Mouse (Mus musculus): ENCODE measurements around the gene Fank1. TPM values are rescaled to one million over a fixed set of nuclear protein-coding genes. Genes with fewer than 3 reads are reported as not detected.
A peak's percentile ranks its signal among the peaks of the same experiment; 100 is the strongest.

Gene Fank1
- polyA plus RNA-seq, 1 experiment from 2014 or later: 6.6 TPM

DNA sequence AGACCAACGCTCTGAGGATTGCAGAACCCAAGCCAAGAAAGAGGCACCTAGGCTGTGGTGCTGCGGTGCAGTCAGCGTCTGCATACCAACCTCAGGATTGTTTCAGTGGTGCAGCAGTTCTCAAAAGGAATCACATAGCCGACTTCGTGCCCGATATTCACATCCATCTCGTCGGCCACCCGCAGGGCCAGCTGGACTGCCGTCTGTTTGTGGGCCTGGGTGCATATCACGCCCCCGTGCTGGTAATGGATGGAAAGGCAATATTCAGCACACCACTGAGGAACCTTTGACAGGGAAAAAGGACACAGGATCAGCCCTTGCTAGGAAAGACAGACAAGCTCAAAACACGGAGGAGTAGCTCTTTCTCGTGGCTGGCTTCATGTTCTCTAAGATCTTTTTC lies 27.9 kb upstream of the Fank1 start:
- H3K36me3 ChIP-seq: no peaks in the 10 kb centered on the region
- no peak overlapping the region for H3K27ac ChIP-seq (replicated peaks)
- H3K9ac ChIP-seq: no peak overlapping the region
- no peaks in the 10 kb centered on the region for H3K27me3 ChIP-seq
- WGBS: 82% methylated on average over 14 of the region's 14 CpGs
- no peak overlapping the region for H3K4me3 ChIP-seq (replicated peaks)
- H3K4me1 ChIP-seq: peaks cover 4% of the 10 kb centered on the region; the same call in 1 of the 2 replicates
- H3K4me2 ChIP-seq (replicated peaks): no peak overlapping the region
- no peaks in the 10 kb centered on the region for H3K9me3 ChIP-seq (replicated peaks)
- ATAC-seq (ENCODE audit: insufficient number of reproducible peaks, low FRiP score, low TSS enrichment, low read depth): no peak; the same call in 1 of the 2 replicates

DNA sequence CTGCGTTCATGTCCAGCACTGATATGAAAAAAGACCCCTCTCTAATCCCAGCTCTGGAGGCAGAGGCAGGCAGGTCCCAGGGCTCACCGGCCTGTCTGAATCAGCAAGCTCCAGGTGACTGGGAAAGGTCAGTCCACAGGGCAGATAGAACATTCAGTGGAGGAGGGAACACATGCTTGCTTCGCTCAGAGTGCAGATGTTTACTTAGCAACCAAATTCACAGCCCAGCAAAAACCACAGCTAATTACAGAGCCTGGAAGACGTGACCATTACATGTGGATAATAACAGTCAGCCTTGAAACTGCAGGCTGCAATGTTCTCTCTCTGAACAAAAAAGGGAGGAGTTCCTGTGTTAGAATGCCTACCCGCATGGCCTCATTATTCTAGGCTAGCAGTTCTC lies 26.0 kb upstream of the Fank1 start:
- Histone ChIP-seq H3K27ac (replicated peaks) (no peak overlapping the region), H3K9ac (no peak overlapping the region), H3K9me3 (replicated peaks) (no peaks in the 10 kb centered on the region), H3K4me1 (peaks cover 4% of the 10 kb centered on the region; the same call in 1 of the 2 replicates), H3K4me2 (replicated peaks) (no peak overlapping the region), H3K27me3 (no peaks in the 10 kb centered on the region), H3K4me3 (replicated peaks) (no peak overlapping the region), H3K36me3 (no peaks in the 10 kb centered on the region)
- ATAC-seq (ENCODE audit: insufficient number of reproducible peaks, low FRiP score, low TSS enrichment, low read depth): peak; percentile 62; the same call in 1 of the 2 replicates
- 56% methylated on average over 5 of the region's 5 CpGs for WGBS

DNA sequence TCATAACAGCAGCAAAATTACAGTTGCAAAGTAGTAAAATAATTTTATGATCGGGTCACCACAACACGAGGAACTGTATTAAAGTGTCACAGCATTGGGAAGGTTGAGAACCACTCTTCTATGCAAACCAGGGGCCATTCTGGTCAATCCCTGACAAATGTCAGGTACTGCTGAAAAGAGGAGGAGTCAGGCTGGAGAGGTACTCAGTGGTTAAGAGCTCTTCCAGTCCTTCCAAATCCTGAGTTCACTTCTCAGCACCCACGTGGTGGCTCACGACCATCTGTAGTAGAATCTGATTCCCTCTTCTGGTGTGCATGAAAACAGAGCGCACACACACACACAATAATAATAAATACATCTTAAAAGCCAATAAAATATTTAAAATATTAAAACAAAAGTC lies 25.5 kb upstream of the Fank1 start:
- Histone ChIP-seq H3K36me3 (no peaks in the 10 kb centered on the region), H3K9me3 (replicated peaks) (no peaks in the 10 kb centered on the region), H3K27ac (replicated peaks) (no peak overlapping the region), H3K27me3 (no peaks in the 10 kb centered on the region), H3K9ac (no peak overlapping the region), H3K4me1 (peaks cover 4% of the 10 kb centered on the region; the same call in 1 of the 2 replicates), H3K4me3 (replicated peaks) (no peak overlapping the region), H3K4me2 (replicated peaks) (no peak overlapping the region)
- 79% methylated on average over 5 of the region's 5 CpGs for WGBS
- no peak for ATAC-seq (ENCODE audit: insufficient number of reproducible peaks, low FRiP score, low TSS enrichment, low read depth)

DNA sequence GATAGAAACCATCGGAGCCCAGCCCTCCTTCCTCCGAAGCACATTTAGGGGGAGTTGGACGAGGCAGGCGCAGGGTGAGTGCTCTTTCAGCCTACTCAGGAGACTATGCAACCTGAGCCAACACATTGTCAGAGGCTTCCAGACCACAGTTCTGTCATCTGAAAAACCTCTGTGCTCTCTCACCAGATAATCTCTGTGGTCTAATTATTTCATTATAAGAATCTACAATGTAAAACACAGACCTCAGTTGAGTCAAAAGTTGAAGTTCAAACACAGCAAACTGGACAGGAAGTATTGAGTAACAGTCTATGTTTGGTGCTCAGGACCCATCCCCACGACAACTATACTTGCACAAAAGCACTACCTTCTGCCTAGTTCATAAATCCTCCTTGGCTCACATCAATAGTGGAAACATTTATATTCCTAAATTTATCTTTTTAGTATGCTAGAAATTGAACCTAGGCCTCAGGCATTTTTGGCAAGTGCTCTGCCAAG lies 18.7 kb upstream of the Fank1 start:
- no peaks in the 10 kb centered on the region for H3K27me3 ChIP-seq
- no peak overlapping the region for H3K9ac ChIP-seq
- H3K4me3 ChIP-seq (replicated peaks): no peak overlapping the region
- 0 out of 2 replicates have a peak, but pooled peaks cover 4% of the 10 kb centered on the region for H3K9me3 ChIP-seq (replicated peaks)
- ATAC-seq (ENCODE audit: insufficient number of reproducible peaks, low FRiP score, low TSS enrichment, low read depth): no peak
- WGBS: 46% methylated on average over 5 of the region's 5 CpGs
- H3K36me3 ChIP-seq: no peaks in the 10 kb centered on the region
- 0 out of 2 replicates have a peak, but pooled peaks cover 9% of the 10 kb centered on the region for H3K4me1 ChIP-seq
- no peak overlapping the region for H3K4me2 ChIP-seq (replicated peaks)
- H3K27ac ChIP-seq (replicated peaks): no peak overlapping the region

DNA sequence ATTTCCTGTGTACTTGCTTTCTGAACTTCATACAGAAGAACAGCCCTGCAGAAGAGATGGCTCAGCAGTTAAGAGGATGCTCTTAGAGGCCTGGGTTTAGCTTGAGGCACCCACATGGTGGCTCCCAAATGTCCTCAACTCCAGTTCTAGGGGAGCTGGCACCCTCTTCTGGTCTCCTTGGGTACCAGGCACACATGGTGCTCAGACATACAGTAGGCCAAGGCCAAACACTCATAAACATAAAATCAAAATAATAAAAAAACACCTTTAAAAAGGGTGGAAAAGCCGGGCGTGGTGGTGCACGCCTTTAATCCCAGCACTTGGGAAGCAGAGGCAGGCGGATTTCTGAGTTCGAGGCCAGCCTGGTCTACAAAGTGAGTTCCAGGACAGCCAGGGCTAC lies 17.9 kb upstream of the Fank1 start:
- 89% methylated on average over 5 of the region's 5 CpGs for WGBS

DNA sequence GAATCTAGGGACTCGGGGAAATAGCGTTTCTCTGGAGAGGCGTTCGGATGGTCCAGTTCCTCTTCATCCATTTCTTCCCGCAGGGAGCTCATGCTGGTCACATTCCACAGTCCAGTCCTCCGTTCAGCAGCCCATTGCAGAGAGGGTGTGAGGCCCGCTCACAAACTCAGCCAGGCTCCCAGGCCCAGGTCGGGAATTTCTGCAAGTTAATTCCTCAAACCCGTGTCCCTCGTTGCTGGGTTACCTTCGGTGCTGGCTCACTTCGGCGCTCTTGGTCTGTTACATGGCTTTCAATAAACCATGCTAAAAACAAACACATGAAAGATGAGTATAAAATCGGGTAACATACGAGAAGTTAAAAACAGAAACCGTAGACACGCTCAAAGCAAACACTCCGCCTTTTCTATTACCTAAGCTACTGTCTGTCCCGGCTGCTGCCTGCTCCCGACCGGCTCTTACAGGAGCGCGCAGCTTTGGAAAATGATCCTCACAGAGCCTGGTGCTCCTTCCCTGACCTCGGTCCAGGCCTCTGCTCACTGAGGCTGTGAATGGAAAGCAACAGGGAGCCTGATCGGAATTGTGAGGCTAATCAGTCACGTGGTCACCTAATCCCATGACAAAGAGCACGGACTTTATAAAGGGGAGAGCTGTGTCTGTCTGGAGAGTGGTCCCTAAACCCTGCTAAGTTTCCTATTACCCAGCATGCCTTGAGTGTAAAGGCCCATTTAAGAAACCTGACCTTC lies 16.9 kb upstream of the Fank1 start:
- Histone ChIP-seq H3K4me3 (replicated peaks) (peak overlapping the region; percentile 9; the same call in 1 of the 2 replicates), H3K9me3 (replicated peaks) (0 out of 2 replicates have a peak, but pooled peaks cover 4% of the 10 kb centered on the region), H3K9ac (no peak overlapping the region), H3K36me3 (no peaks in the 10 kb centered on the region), H3K4me2 (replicated peaks) (peak overlapping the region; percentile 38), H3K27ac (replicated peaks) (no peak overlapping the region), H3K4me1 (0 out of 2 replicates have a peak, but pooled peaks cover 9% of the 10 kb centered on the region), H3K27me3 (no peaks in the 10 kb centered on the region)
- ATAC-seq (ENCODE audit: insufficient number of reproducible peaks, low FRiP score, low TSS enrichment, low read depth): no peak
- WGBS: 12% methylated on average over 27 of the region's 27 CpGs

More for the DNA sequence above, 17.9 kb upstream of the Fank1 start:
- H3K4me3 ChIP-seq (replicated peaks): no peak overlapping the region
- H3K4me1 ChIP-seq: 0 out of 2 replicates have a peak, but pooled peaks cover 9% of the 10 kb centered on the region
- no peak for ATAC-seq (ENCODE audit: insufficient number of reproducible peaks, low FRiP score, low TSS enrichment, low read depth)
- no peak overlapping the region for H3K9ac ChIP-seq
- no peaks in the 10 kb centered on the region for H3K36me3 ChIP-seq
- 0 out of 2 replicates have a peak, but pooled peaks cover 4% of the 10 kb centered on the region for H3K9me3 ChIP-seq (replicated peaks)
- no peak overlapping the region for H3K4me2 ChIP-seq (replicated peaks)
- H3K27me3 ChIP-seq: no peaks in the 10 kb centered on the region
- H3K27ac ChIP-seq (replicated peaks): no peak overlapping the region

DNA sequence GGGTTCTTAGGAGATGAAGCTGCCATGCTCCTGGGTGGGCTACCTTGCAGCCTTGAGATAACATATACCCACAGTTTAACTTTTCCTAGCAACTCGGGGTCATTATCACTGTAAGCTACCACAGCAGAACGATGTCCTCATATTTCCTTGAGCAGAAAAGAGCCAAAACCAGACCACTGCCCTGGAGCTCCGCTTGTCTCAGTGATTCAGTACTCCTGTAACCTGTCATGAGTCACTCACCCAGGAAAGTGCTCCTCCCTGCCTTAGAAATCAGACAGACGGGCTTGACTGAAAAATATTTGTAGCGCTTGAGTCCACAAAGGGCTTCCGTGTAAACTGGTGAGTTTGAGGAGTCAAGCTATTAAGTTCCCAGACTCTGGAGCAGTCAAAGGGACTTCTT lies 14.0 kb upstream of the Fank1 start:
- no peak overlapping the region for H3K9ac ChIP-seq
- no peak overlapping the region for H3K4me3 ChIP-seq (replicated peaks)
- no peaks in the 10 kb centered on the region for H3K36me3 ChIP-seq
- WGBS: 74% methylated on average over 6 of the region's 6 CpGs
- ATAC-seq (ENCODE audit: insufficient number of reproducible peaks, low FRiP score, low TSS enrichment, low read depth): no peak
- 0 out of 2 replicates have a peak, but pooled peaks cover 9% of the 10 kb centered on the region for H3K4me1 ChIP-seq
- H3K27ac ChIP-seq (replicated peaks): no peak overlapping the region
- H3K27me3 ChIP-seq: no peaks in the 10 kb centered on the region
- no peak overlapping the region for H3K4me2 ChIP-seq (replicated peaks)
- H3K9me3 ChIP-seq (replicated peaks): 0 out of 2 replicates have a peak, but pooled peaks cover 4% of the 10 kb centered on the region

DNA sequence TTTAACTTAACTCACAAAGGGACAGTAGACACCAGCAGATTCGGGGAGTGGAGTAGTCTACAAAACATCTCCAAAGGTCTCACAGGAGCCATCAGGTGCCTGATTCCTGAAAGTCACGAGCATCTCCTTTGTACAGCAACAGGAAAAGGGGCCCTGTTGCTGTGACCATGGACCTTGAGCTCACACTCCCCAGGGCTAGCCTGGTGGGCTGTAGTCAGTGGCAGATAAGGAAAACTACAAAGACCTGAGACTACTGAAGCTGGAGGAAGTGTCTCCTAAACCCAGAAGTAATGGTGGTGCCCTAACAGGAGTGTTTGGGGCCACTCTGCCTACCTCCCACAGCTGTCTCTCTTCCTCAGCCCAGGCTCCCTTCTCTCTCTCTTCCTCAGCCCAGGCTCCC lies 12.2 kb upstream of the Fank1 start:
- Histone ChIP-seq H3K36me3 (no peaks in the 10 kb centered on the region), H3K9me3 (replicated peaks) (0 out of 2 replicates have a peak, but pooled peaks cover 4% of the 10 kb centered on the region), H3K4me1 (0 out of 2 replicates have a peak, but pooled peaks cover 8% of the 10 kb centered on the region), H3K9ac (no peak overlapping the region), H3K27me3 (no peaks in the 10 kb centered on the region), H3K27ac (replicated peaks) (no peak overlapping the region), H3K4me3 (replicated peaks) (no peak overlapping the region), H3K4me2 (replicated peaks) (no peak overlapping the region)
- WGBS: 79% methylated on average over 2 of the region's 2 CpGs
- no peak for ATAC-seq (ENCODE audit: insufficient number of reproducible peaks, low FRiP score, low TSS enrichment, low read depth)

DNA sequence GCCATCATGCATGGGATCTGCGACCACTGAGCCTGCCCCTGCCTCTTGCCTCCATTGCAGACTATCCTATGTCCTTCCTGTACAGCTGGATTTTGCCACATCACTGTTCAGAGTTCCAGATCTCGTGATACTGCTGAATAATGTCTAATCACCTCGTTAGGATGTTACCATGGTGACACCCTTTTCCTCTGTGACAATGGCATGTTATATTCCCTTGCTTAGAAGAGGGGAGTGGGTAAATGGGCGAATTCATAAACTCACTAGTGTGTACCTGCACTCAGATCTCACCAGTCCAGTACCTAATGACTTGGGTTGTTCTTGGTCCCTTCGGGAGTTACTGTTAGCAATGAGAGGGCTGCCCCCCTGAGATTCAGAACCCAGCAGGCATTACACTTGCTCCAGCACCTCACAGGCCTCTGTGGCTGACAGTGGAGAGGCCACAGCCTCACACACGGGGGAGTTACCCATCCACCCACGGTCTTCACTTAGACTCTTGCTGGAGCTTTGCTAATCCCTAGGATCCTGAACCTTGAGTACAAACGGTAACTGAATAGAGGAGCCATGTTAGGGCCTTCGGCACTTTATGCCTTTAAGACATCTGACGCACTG lies 11.3 kb upstream of the Fank1 start:
- Histone ChIP-seq H3K36me3 (no peaks in the 10 kb centered on the region), H3K4me3 (replicated peaks) (no peak overlapping the region), H3K4me2 (replicated peaks) (no peak overlapping the region), H3K27me3 (no peaks in the 10 kb centered on the region), H3K27ac (replicated peaks) (no peak overlapping the region), H3K9ac (no peak overlapping the region), H3K4me1 (no peaks in the 10 kb centered on the region), H3K9me3 (replicated peaks) (0 out of 2 replicates have a peak, but pooled peaks cover 4% of the 10 kb centered on the region)
- WGBS: 77% methylated on average over 10 of the region's 10 CpGs
- no peak for ATAC-seq (ENCODE audit: insufficient number of reproducible peaks, low FRiP score, low TSS enrichment, low read depth)

DNA sequence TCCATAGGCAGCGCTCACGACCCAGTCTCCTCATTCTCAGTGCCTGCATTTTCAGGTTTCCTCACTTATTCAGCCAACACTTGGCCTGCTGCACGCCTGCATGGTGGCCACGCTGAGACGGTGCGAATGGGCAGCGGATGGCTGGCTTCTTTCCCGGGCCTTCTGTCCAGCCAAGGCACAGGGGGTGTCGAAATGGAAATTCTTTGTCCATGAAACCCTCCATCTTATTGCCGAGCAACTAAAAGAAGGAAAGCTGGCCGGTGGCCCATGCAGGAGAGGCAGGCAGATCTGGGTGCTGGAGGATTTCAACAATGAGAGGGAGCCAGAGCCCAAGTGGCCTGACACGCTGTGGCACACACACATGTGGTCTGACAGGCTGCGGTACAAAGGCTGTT lies 10.8 kb upstream of the Fank1 start:
- Histone ChIP-seq H3K9ac (no peak overlapping the region), H3K4me3 (replicated peaks) (no peak overlapping the region), H3K9me3 (replicated peaks) (0 out of 2 replicates have a peak, but pooled peaks cover 4% of the 10 kb centered on the region), H3K27me3 (no peaks in the 10 kb centered on the region), H3K36me3 (no peaks in the 10 kb centered on the region), H3K27ac (replicated peaks) (no peak overlapping the region), H3K4me1 (no peaks in the 10 kb centered on the region), H3K4me2 (replicated peaks) (no peak overlapping the region)
- ATAC-seq (ENCODE audit: insufficient number of reproducible peaks, low FRiP score, low TSS enrichment, low read depth): no peak
- WGBS: 86% methylated on average over 13 of the region's 13 CpGs

DNA sequence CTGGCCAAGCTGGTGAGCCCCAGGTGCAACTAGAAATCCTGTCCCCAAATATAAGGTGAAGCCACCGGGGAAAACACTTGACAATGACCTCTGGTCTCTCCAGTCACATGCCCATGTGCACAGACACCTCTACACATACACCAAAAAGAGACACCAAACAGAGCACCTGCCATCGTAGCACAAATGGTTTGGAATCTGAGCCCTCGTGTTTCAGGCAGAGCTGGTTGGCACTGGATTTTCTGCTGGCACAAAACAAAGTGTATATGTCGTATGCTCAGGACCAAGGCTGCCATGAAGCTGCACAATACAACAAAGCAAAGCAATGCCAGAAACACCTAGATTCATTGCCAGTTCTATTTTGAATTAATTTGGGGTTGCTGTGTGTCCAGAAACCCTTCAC lies 8.6 kb upstream of the Fank1 start:
- Histone ChIP-seq H3K4me2 (replicated peaks) (no peak overlapping the region), H3K9me3 (replicated peaks) (no peaks in the 10 kb centered on the region), H3K27ac (replicated peaks) (no peak overlapping the region), H3K36me3 (no peaks in the 10 kb centered on the region), H3K27me3 (no peaks in the 10 kb centered on the region), H3K4me3 (replicated peaks) (no peak overlapping the region), H3K4me1 (no peaks in the 10 kb centered on the region), H3K9ac (no peak overlapping the region)
- ATAC-seq (ENCODE audit: insufficient number of reproducible peaks, low FRiP score, low TSS enrichment, low read depth): no peak
- WGBS: 83% methylated on average over 4 of the region's 4 CpGs

Data from embryonic facial prominence, embryonic 15.5 days (tissue).